Mouse (Mus musculus) limb, embryonic 15.5 days (tissue): ENCODE data around the gene Rbm17. TPM values are rescaled to one million over a fixed set of nuclear protein-coding genes. Genes with fewer than 3 reads are reported as not detected.
"Not testable (repeated sequence)": the region's sequence is repeated elsewhere in the genome, so short reads cannot be mapped to it uniquely, and the experiment has no call there.

Experiments
- ATAC-seq: fragments of 200-750 bp; cut with Nextera tagmentation; 2 replicates; pipeline ENCODE4 v1.8.0; 2017; ENCODE audit warnings: low read depth, moderate TSS enrichment; ENCODE audit not compliant: insufficient number of reproducible peaks, low FRiP score, low TSS enrichment
- H3K27ac ChIP-seq: fragments of 300-500 bp; sonication (generic); 2 replicates; pipeline ENCODE4 v1.5.1; 2015; ENCODE audit warnings: moderate library complexity, mild to moderate bottlenecking, inconsistent platforms
- H3K27me3 ChIP-seq: fragments of 300-500 bp; sonication (generic); 2 replicates; pipeline ENCODE4 v1.6.1; 2015; ENCODE audit warnings: inconsistent platforms
- H3K36me3 ChIP-seq: fragments of 300-500 bp; sonication (generic); 2 replicates; pipeline ENCODE4 v1.6.1; 2015; ENCODE audit warnings: inconsistent platforms
- H3K4me1 ChIP-seq: fragments of 300-500 bp; sonication (generic); 2 replicates; pipeline ENCODE4 v1.6.1; 2015; ENCODE audit warnings: inconsistent platforms
- H3K4me2 ChIP-seq: fragments of 300-500 bp; sonication (generic); 2 replicates; pipeline ENCODE4 v1.6.1; 2015; ENCODE audit warnings: mild to moderate bottlenecking, inconsistent platforms
- H3K4me3 ChIP-seq: fragments of 300-500 bp; sonication (generic); 2 replicates; pipeline ENCODE4 v1.5.1; 2015; ENCODE audit warnings: mild to moderate bottlenecking, inconsistent platforms
- H3K9ac ChIP-seq: fragments of 300-500 bp; sonication (generic); 2 replicates; pipeline ENCODE4 v1.6.1; 2015; ENCODE audit warnings: inconsistent platforms
- H3K9me3 ChIP-seq: fragments of 300-500 bp; sonication (generic); 2 replicates; pipeline ENCODE4 v1.6.1; 2016; ENCODE audit warnings: inconsistent platforms
- WGBS: fragments of 180-500 bp; shearing (Covaris S2); methylation state at CpG from one replicate; pipeline ENCODE4 v1.1.7; 2015; 5-methylcytosine and 5-hydroxymethylcytosine counted together
- polyA plus RNA-seq: library from polyadenylated mRNA; unstranded; fragments of >200 nt; fragmentation: Nextera tagmentation; extraction: Ambion mirVana; gene quantifications from 2 replicates; pipeline ENCODE4 v1.2.1, GENCODE M21; 2015

Rbm17 gene
- polyA plus RNA-seq, 1 experiment from 2014 or later, result 136 TPM

DNA sequence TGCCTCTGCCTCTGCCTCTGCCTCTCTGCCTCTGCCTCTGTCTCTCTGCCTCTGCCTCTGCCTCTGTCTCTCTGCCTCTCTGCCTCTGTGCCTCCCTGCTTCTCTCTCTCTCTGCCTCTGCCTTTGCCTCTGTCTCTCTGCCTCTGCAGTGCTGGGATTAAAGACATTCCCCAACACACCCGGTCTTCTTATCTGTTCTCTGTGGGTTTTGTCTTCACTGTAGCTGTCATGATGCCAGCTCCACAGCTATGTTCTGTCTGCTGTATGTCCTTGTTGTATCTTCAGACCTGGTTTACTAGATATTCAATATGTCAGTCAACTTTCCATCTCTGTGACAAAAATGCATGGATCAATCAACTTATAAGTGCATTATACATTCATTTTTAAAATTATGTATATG, 62.4 kb downstream of the Rbm17 start:
- not testable (repeated sequence) for H3K27me3 ChIP-seq, ATAC-seq, H3K9me3 ChIP-seq, H3K4me3 ChIP-seq, H3K36me3 ChIP-seq, H3K27ac ChIP-seq, H3K4me2 ChIP-seq, H3K9ac ChIP-seq, H3K4me1 ChIP-seq
- WGBS, result 58% methylated on average over 1 of the region's 1 CpGs

DNA sequence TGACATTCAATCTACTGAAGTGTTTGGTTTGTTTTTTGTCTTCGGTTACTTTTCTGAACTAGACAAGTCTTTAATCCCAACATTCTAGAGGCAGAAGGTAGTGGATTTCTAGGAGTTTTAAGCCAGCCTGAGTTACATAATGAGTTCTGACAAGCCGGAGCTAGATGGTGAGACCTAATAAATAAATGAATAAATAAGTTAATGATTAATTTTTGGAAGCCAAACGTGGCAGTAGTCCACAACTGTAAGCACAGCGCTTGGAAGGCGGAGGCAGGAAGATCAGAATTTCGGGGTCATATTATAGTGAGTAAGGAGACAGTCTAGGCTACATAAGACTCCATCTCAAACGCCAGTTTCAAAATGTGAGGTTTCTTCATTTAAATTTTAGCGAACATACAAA, 68.0 kb downstream of the Rbm17 start:
- Histone ChIP-seq H3K9ac (no peak overlapping the region), H3K27ac (no peak overlapping the region; the same call in 1 of the 2 replicates), H3K4me2 (peak overlapping the region; percentile 93), H3K4me1 (0 out of 2 replicates have a peak, but pooled peaks cover 6% of the 10 kb centered on the region), H3K4me3 (peak overlapping the region; percentile 51), H3K36me3 (no peaks in the 10 kb centered on the region), H3K27me3 (no peaks in the 10 kb centered on the region), H3K9me3 (no peaks in the 10 kb centered on the region)
- WGBS, result 64% methylated on average over 8 of the region's 8 CpGs
- no peak for ATAC-seq

Other genes with a start within 250 kb of the Rbm17 start
- gene Pfkfb3, start 50.1 kb downstream of the Rbm17 start, polyA plus RNA-seq, result 16.8 and 18.8 TPM in 2 replicates
- not detected in 2 replicates for gene Gm17490, start 22.1 kb upstream of the Rbm17 start, polyA plus RNA-seq
- not detected in 2 replicates for gene Il2ra, start 38.7 kb upstream of the Rbm17 start, polyA plus RNA-seq
- 4.4 and 5.1 TPM in 2 replicates for gene Il15ra, start 101.1 kb upstream of the Rbm17 start, polyA plus RNA-seq
- 115 and 117 TPM in 2 replicates for gene Fbh1, start 173.4 kb upstream of the Rbm17 start, polyA plus RNA-seq
- 38.0 and 39.1 TPM in 2 replicates for gene Ankrd16, start 173.7 kb upstream of the Rbm17 start, polyA plus RNA-seq